Mouse (Mus musculus) ES-Bruce4 (cell line): ENCODE data around the gene Stim2. TPM values are rescaled to one million over a fixed set of nuclear protein-coding genes. Genes with fewer than 3 reads are reported as not detected.

Experiments used
- H3K27ac ChIP-seq: 2 replicates; pipeline ENCODE4 v1.5.1; 2012; ENCODE audit warnings: low read length, inconsistent platforms; ENCODE audit not compliant: insufficient read depth
- H3K27me3 ChIP-seq: 2 replicates; pipeline ENCODE4 v1.6.1; 2012; ENCODE audit warnings: mild to moderate bottlenecking, low read length, inconsistent platforms; ENCODE audit not compliant: control insufficient read depth, poor library complexity, insufficient read depth, severe bottlenecking
- H3K36me3 ChIP-seq: 2 replicates; pipeline ENCODE4 v1.6.1; 2012; ENCODE audit warnings: inconsistent platforms, mild to moderate bottlenecking, low read length, moderate library complexity; ENCODE audit not compliant: control insufficient read depth, poor library complexity, insufficient read depth, severe bottlenecking
- H3K4me1 ChIP-seq: one replicate; pipeline ENCODE4 v1.8.1; 2011; ENCODE audit warnings: low read length; ENCODE audit not compliant: control insufficient read depth, insufficient read depth
- H3K4me3 ChIP-seq: 2 replicates; pipeline ENCODE4 v1.5.1; 2011; ENCODE audit warnings: low read depth, mild to moderate bottlenecking, low read length
- H3K9ac ChIP-seq: 2 replicates; pipeline ENCODE4 v1.6.1; 2012; ENCODE audit warnings: low read depth, mild to moderate bottlenecking, inconsistent platforms; ENCODE audit not compliant: poor library complexity, severe bottlenecking
- H3K9me3 ChIP-seq: replicated peaks from 2 replicates; pipeline ENCODE4 v1.6.1; 2012; ENCODE audit warnings: mild to moderate bottlenecking, low read length, inconsistent platforms; ENCODE audit not compliant: control insufficient read depth, poor library complexity, insufficient read depth, severe bottlenecking
- CTCF ChIP-seq: IDR thresholded peaks from one replicate; pipeline ENCODE4 v1.8.1; 2011; ENCODE audit warnings: low read depth, low read length
- EP300 ChIP-seq: IDR thresholded peaks from 2 replicates; pipeline ENCODE4 v1.6.1; 2011; ENCODE audit warnings: low read depth, low read length; ENCODE audit not compliant: insufficient read depth
- POLR2A ChIP-seq: IDR thresholded peaks from one replicate; pipeline ENCODE4 v1.8.1; 2011; ENCODE audit warnings: low read length; ENCODE audit not compliant: insufficient read depth
- polyA plus RNA-seq: library from polyadenylated mRNA; stranded (reverse); fragments of >200 nt; gene quantifications from 2 replicates; pipeline ENCODE4 v1.2.4, GENCODE M21; 2011; ENCODE audit warnings: low read depth; ENCODE audit not compliant: missing spikeins, insufficient read depth, insufficient read length

Gene Stim2
- polyA plus RNA-seq, 1 experiment: 15.2 TPM

DNA sequence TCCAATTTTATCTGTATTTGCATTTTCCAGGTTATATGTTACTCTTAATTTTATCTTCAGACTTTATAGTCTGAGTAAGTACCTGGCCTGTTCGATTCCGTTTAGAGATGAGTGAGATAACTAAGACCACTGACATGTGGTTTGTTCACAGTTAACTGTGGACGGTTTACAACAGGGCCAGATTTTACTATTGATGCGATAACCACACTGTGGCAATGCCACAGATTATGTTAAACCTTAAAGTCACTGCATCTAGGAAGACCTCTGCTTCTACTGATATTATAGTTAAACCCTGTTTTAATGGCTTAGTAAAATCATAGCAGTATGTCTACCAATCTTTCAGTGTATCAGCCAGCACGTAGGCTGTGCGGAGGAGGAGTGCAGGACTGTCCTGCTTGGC lies 53.9 kb downstream of the Stim2 start:
- no peaks in the 10 kb centered on the region for H3K36me3 ChIP-seq
- no peak overlapping the region for H3K4me3 ChIP-seq
- TF ChIP-seq POLR2A (no peak), EP300 (no peak), CTCF (no peak)
- H3K9ac ChIP-seq: no peak overlapping the region
- no peaks in the 10 kb centered on the region for H3K9me3 ChIP-seq
- H3K4me1 ChIP-seq: no peaks in the 10 kb centered on the region
- no peak overlapping the region for H3K27ac ChIP-seq
- no peaks in the 10 kb centered on the region for H3K27me3 ChIP-seq

GRCm38 (mm10) chr5:54053673-54054366 lies 55.5 kb downstream of the Stim2 start:
- H3K4me3 ChIP-seq: no peak overlapping the region
- no peaks in the 10 kb centered on the region for H3K36me3 ChIP-seq
- H3K4me1 ChIP-seq: no peaks in the 10 kb centered on the region
- no peak overlapping the region for H3K9ac ChIP-seq
- no peak overlapping the region for H3K27ac ChIP-seq
- H3K9me3 ChIP-seq: no peaks in the 10 kb centered on the region
- TF ChIP-seq EP300 (no peak), CTCF (no peak), POLR2A (no peak)
- no peaks in the 10 kb centered on the region for H3K27me3 ChIP-seq

DNA sequence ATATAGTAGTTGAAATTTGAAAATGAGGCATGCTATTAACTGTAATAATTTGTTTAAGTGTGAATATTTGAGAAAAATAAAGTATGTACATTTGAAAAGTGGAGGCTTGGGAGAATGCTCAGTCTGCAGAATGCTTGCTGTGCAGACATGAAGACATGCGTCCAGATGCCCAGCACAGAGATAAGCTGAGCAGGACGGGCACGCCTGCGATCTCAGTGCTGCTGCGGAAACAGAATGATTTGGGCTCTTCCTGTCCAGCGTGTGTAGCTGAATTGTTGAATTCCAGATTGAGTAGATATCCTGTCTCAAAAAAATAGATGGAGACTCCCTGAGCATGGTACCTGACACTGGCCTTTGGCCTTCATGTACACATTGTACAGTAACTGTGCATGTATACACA lies 58.0 kb downstream of the Stim2 start:
- TF ChIP-seq POLR2A (no peak), CTCF (no peak), EP300 (no peak)
- Histone ChIP-seq H3K27me3 (no peaks in the 10 kb centered on the region), H3K27ac (no peak overlapping the region), H3K36me3 (no peaks in the 10 kb centered on the region), H3K9me3 (no peaks in the 10 kb centered on the region), H3K9ac (no peak overlapping the region), H3K4me3 (no peak overlapping the region), H3K4me1 (no peaks in the 10 kb centered on the region)

DNA sequence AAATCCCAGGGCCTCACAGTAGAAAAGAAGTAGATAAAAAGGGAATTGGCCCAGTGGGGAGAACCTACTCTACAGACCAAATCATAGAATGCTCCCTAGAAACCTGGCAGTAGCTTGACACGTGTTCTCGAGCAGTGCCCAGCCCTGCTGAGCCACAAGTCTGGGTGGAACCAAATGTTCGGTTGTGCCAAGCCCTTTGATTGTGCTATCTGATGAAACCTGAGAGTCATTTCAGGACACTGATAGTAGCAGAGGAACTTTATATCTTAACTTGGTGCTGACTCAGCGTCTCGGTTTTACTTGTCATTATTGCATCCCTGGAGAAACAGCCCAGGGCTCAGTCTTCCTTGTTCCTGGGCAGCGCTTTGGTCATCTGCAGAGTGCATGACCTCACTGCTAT lies 61.7 kb downstream of the Stim2 start:
- Histone ChIP-seq H3K36me3 (no peaks in the 10 kb centered on the region), H3K27me3 (no peaks in the 10 kb centered on the region), H3K4me3 (no peak overlapping the region), H3K27ac (no peak overlapping the region), H3K4me1 (no peaks in the 10 kb centered on the region), H3K9me3 (no peaks in the 10 kb centered on the region), H3K9ac (no peak overlapping the region)
- TF ChIP-seq POLR2A: no peak
- no peak for TF ChIP-seq CTCF
- no peak for TF ChIP-seq EP300

DNA sequence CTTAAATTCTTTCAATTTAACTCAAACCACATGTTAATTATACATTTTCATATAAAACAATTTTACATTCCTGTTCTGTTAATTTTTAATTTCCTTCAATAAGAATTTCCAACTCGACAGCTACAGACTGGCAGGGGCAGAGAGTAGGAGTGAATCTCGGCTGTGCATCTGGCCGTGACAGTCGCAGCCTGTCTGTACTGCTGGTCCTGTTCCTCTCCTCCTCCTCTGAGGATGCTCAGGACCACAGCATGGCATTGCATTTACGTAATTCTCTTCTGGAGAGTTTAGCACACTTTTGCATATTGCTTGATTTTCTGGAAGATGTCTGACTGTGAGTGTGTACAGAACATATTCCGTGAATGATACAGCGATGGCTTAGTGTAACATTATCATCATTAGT lies 63.8 kb downstream of the Stim2 start:
- TF ChIP-seq CTCF: no peak
- TF ChIP-seq EP300: no peak
- TF ChIP-seq POLR2A: no peak
- H3K27ac ChIP-seq: no peak overlapping the region
- no peaks in the 10 kb centered on the region for H3K27me3 ChIP-seq
- no peaks in the 10 kb centered on the region for H3K9me3 ChIP-seq
- no peaks in the 10 kb centered on the region for H3K4me1 ChIP-seq
- H3K9ac ChIP-seq: no peak overlapping the region
- H3K36me3 ChIP-seq: no peaks in the 10 kb centered on the region
- H3K4me3 ChIP-seq: no peak overlapping the region

GRCm38 (mm10) chr5:54067591-54067990 lies 69.3 kb downstream of the Stim2 start:
- no peak overlapping the region for H3K4me3 ChIP-seq
- H3K27me3 ChIP-seq: no peaks in the 10 kb centered on the region
- H3K9me3 ChIP-seq: no peaks in the 10 kb centered on the region
- H3K4me1 ChIP-seq: no peaks in the 10 kb centered on the region
- no peaks in the 10 kb centered on the region for H3K36me3 ChIP-seq
- no peak overlapping the region for H3K27ac ChIP-seq
- H3K9ac ChIP-seq: no peak overlapping the region
- no peak for TF ChIP-seq CTCF
- no peak for TF ChIP-seq POLR2A
- no peak for TF ChIP-seq EP300
